Mouse (Mus musculus): ENCODE measurements around the gene Sp2. TPM values are rescaled to one million over a fixed set of nuclear protein-coding genes. Genes with fewer than 3 reads are reported as not detected.

Sp2 gene
- polyA plus RNA-seq, 1 experiment from 2014 or later: 29.4 TPM

GRCm38 (mm10) chr11:96955094-96955493, 27.7 kb downstream of the Sp2 start:
- DNase-seq (ENCODE audit: low spot score) (no peak), ATAC-seq (ENCODE audit: insufficient read depth, low FRiP score, low TSS enrichment) (no peak)
- Histone ChIP-seq H3K4me2 (ENCODE audit: low read depth) (no peak overlapping the region), H3K4me3 (ENCODE audit: low read depth, low read length) (no peak overlapping the region), H3K9me3 (ENCODE audit: control insufficient read depth, low read length) (no peaks in the 10 kb centered on the region), H3K36me3 (ENCODE audit: control insufficient read depth, insufficient read depth, low read length) (peaks cover 16% of the 10 kb centered on the region), H3K27me3 (ENCODE audit: control insufficient read depth, insufficient read depth, low read length) (no peaks in the 10 kb centered on the region), H3K27ac (ENCODE audit: low read depth, low read length) (no peak overlapping the region), H3K4me1 (ENCODE audit: control insufficient read depth, insufficient read depth, low read length) (no peaks in the 10 kb centered on the region), H3K9ac (ENCODE audit: low read length) (no peak overlapping the region)
- WGBS: 90% methylated on average over 4 of the region's 4 CpGs

- peaks cover 9% of the 10 kb centered on the region for H3K36me3 ChIP-seq (ENCODE audit: control insufficient read depth, insufficient read depth, low read length)
- 86% methylated on average over 6 of the region's 6 CpGs for WGBS
Observed at GRCm38 (mm10) chr11:96952896-96953295, 29.9 kb downstream of the Sp2 start.

GRCm38 (mm10) chr11:96952426-96952825, 30.3 kb downstream of the Sp2 start:
- Histone ChIP-seq H3K9ac (ENCODE audit: low read length) (no peak overlapping the region), H3K9me3 (ENCODE audit: control insufficient read depth, low read length) (no peaks in the 10 kb centered on the region), H3K27ac (ENCODE audit: low read depth, low read length) (no peak overlapping the region), H3K4me2 (ENCODE audit: low read depth) (no peak overlapping the region), H3K4me1 (ENCODE audit: control insufficient read depth, insufficient read depth, low read length) (no peaks in the 10 kb centered on the region), H3K36me3 (ENCODE audit: control insufficient read depth, insufficient read depth, low read length) (peaks cover 9% of the 10 kb centered on the region), H3K27me3 (ENCODE audit: control insufficient read depth, insufficient read depth, low read length) (no peaks in the 10 kb centered on the region), H3K4me3 (ENCODE audit: low read depth, low read length) (no peak overlapping the region)
- no peak for ATAC-seq (ENCODE audit: insufficient read depth, low FRiP score, low TSS enrichment)
- DNase-seq (ENCODE audit: low spot score): no peak
- WGBS: 87% methylated on average over 10 of the region's 10 CpGs

More at GRCm38 (mm10) chr11:96952896-96953295, 29.9 kb downstream of the Sp2 start:
- Histone ChIP-seq H3K9me3 (ENCODE audit: control insufficient read depth, low read length) (no peaks in the 10 kb centered on the region), H3K4me3 (ENCODE audit: low read depth, low read length) (no peak overlapping the region), H3K27ac (ENCODE audit: low read depth, low read length) (no peak overlapping the region), H3K4me1 (ENCODE audit: control insufficient read depth, insufficient read depth, low read length) (no peaks in the 10 kb centered on the region), H3K27me3 (ENCODE audit: control insufficient read depth, insufficient read depth, low read length) (no peaks in the 10 kb centered on the region), H3K9ac (ENCODE audit: low read length) (no peak overlapping the region), H3K4me2 (ENCODE audit: low read depth) (no peak overlapping the region)
- ATAC-seq (ENCODE audit: insufficient read depth, low FRiP score, low TSS enrichment) (no peak), DNase-seq (ENCODE audit: low spot score) (no peak)

- WGBS: 93% methylated on average over 3 of the region's 3 CpGs
Observed at GRCm38 (mm10) chr11:96950767-96951166, 32.0 kb downstream of the Sp2 start.

GRCm38 (mm10) chr11:96947849-96948248, 34.9 kb downstream of the Sp2 start:
- DNase-seq (ENCODE audit: low spot score) (no peak), ATAC-seq (ENCODE audit: insufficient read depth, low FRiP score, low TSS enrichment) (no peak)
- Histone ChIP-seq H3K9ac (ENCODE audit: low read length) (no peak overlapping the region), H3K36me3 (ENCODE audit: control insufficient read depth, insufficient read depth, low read length) (peaks cover 3% of the 10 kb centered on the region), H3K27ac (ENCODE audit: low read depth, low read length) (no peak overlapping the region), H3K9me3 (ENCODE audit: control insufficient read depth, low read length) (no peaks in the 10 kb centered on the region), H3K4me2 (ENCODE audit: low read depth) (no peak overlapping the region), H3K27me3 (ENCODE audit: control insufficient read depth, insufficient read depth, low read length) (no peaks in the 10 kb centered on the region), H3K4me1 (ENCODE audit: control insufficient read depth, insufficient read depth, low read length) (0 out of 2 replicates have a peak, but pooled peaks cover 3% of the 10 kb centered on the region), H3K4me3 (ENCODE audit: low read depth, low read length) (no peak overlapping the region)
- WGBS: 90% methylated on average over 4 of the region's 4 CpGs

More at GRCm38 (mm10) chr11:96950767-96951166, 32.0 kb downstream of the Sp2 start:
- no peak overlapping the region for H3K4me2 ChIP-seq (ENCODE audit: low read depth)
- H3K36me3 ChIP-seq (ENCODE audit: control insufficient read depth, insufficient read depth, low read length): peaks cover 6% of the 10 kb centered on the region
- DNase-seq (ENCODE audit: low spot score): no peak
- H3K9me3 ChIP-seq (ENCODE audit: control insufficient read depth, low read length): no peaks in the 10 kb centered on the region
- no peak overlapping the region for H3K9ac ChIP-seq (ENCODE audit: low read length)
- no peak overlapping the region for H3K27ac ChIP-seq (ENCODE audit: low read depth, low read length)
- no peak for ATAC-seq (ENCODE audit: insufficient read depth, low FRiP score, low TSS enrichment)
- H3K27me3 ChIP-seq (ENCODE audit: control insufficient read depth, insufficient read depth, low read length): no peaks in the 10 kb centered on the region
- no peak overlapping the region for H3K4me3 ChIP-seq (ENCODE audit: low read depth, low read length)
- no peaks in the 10 kb centered on the region for H3K4me1 ChIP-seq (ENCODE audit: control insufficient read depth, insufficient read depth, low read length)

GRCm38 (mm10) chr11:96946498-96946897, 36.3 kb downstream of the Sp2 start:
- WGBS: 86% methylated on average over 9 of the region's 9 CpGs
- Histone ChIP-seq H3K27ac (ENCODE audit: low read depth, low read length) (no peak overlapping the region), H3K9me3 (ENCODE audit: control insufficient read depth, low read length) (no peaks in the 10 kb centered on the region), H3K9ac (ENCODE audit: low read length) (no peak overlapping the region), H3K4me2 (ENCODE audit: low read depth) (no peak overlapping the region), H3K4me3 (ENCODE audit: low read depth, low read length) (no peak overlapping the region), H3K4me1 (ENCODE audit: control insufficient read depth, insufficient read depth, low read length) (0 out of 2 replicates have a peak, but pooled peaks cover 3% of the 10 kb centered on the region), H3K36me3 (ENCODE audit: control insufficient read depth, insufficient read depth, low read length) (no peaks in the 10 kb centered on the region; the same call in 1 of the 2 replicates), H3K27me3 (ENCODE audit: control insufficient read depth, insufficient read depth, low read length) (no peaks in the 10 kb centered on the region)
- DNase-seq (ENCODE audit: low spot score) (no peak), ATAC-seq (ENCODE audit: insufficient read depth, low FRiP score, low TSS enrichment) (no peak)

GRCm38 (mm10) chr11:96944844-96945580, 37.7 kb downstream of the Sp2 start:
- ATAC-seq (ENCODE audit: insufficient read depth, low FRiP score, low TSS enrichment): no peak
- H3K4me1 ChIP-seq (ENCODE audit: control insufficient read depth, insufficient read depth, low read length): 0 out of 2 replicates have a peak, but pooled peaks cover 3% of the 10 kb centered on the region
- H3K27ac ChIP-seq (ENCODE audit: low read depth, low read length): no peak overlapping the region
- no peak overlapping the region; the same call in 1 of the 2 replicates for H3K9ac ChIP-seq (ENCODE audit: low read length)
- WGBS: 87% methylated on average over 14 of the region's 14 CpGs
- H3K27me3 ChIP-seq (ENCODE audit: control insufficient read depth, insufficient read depth, low read length): no peaks in the 10 kb centered on the region
- DNase-seq (ENCODE audit: low spot score): no peak
- H3K9me3 ChIP-seq (ENCODE audit: control insufficient read depth, low read length): no peaks in the 10 kb centered on the region
- no peaks in the 10 kb centered on the region for H3K36me3 ChIP-seq (ENCODE audit: control insufficient read depth, insufficient read depth, low read length)
- peak overlapping the region; percentile 45; the same call in 1 of the 2 replicates for H3K4me3 ChIP-seq (ENCODE audit: low read depth, low read length)
- H3K4me2 ChIP-seq (ENCODE audit: low read depth): peak overlapping the region; percentile 85; the same call in 1 of the 2 replicates

- no peak within 1 kb of the TSS for H3K27ac ChIP-seq (ENCODE audit: low read depth, low read length)
- peak within 1 kb of the TSS; percentile 45 for H3K4me3 ChIP-seq (ENCODE audit: low read depth, low read length)
- under 1% methylated on average over 29 of the region's 29 CpGs for WGBS
- H3K9me3 ChIP-seq (ENCODE audit: control insufficient read depth, low read length): no peaks in the 10 kb centered on the region
- peak within 1 kb of the TSS; percentile 61 for H3K9ac ChIP-seq (ENCODE audit: low read length)
- 0 out of 2 replicates have a peak, but pooled peaks cover 3% of the 10 kb centered on the region for H3K4me1 ChIP-seq (ENCODE audit: control insufficient read depth, insufficient read depth, low read length)
- ATAC-seq (ENCODE audit: insufficient read depth, low FRiP score, low TSS enrichment) (peak; percentile 82), DNase-seq (ENCODE audit: low spot score) (peak; percentile 89)
- H3K4me2 ChIP-seq (ENCODE audit: low read depth): peak within 1 kb of the TSS; percentile 85
- H3K27me3 ChIP-seq (ENCODE audit: control insufficient read depth, insufficient read depth, low read length): no peaks in the 10 kb centered on the region
- H3K36me3 ChIP-seq (ENCODE audit: control insufficient read depth, insufficient read depth, low read length): no peaks in the 10 kb centered on the region
Observed at GRCm38 (mm10) chr11:96943746-96944304, 38.9 kb downstream of the Sp2 start, which contains the start of gene Pnpo. TSS of gene Pnpo (minus strand) at chr11:96943986.
